Mouse (Mus musculus): ENCODE results near the gene Gm45785.

The Gm45785 gene

DNA sequence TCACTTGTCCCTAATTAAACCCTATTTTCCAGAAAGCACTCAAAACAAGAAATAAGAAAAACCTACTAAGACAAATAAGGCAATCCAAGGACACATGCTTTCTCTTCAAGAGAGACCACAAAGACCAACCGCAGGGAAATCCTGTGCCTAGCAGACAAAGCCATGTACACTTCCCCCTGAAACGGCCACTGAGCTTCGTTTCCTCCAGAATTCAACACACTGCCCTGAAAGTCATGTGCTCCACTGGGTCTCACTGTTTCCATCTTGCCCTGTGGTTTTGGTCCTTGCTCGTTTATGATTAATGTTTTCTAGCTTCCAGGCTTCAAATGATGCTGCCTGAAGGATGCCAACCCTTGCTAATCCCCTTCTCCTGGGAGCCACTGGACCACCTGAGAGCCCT is 18.1 kb upstream of the Gm45785 start:
- H3K4me3 ChIP-seq (replicated peaks; ENCODE audit: low read length): no peak overlapping the region
- peaks cover 87% of the 10 kb centered on the region for H3K36me3 ChIP-seq (ENCODE audit: insufficient read depth, low read length)
- TF ChIP-seq NANOG (IDR thresholded peaks at IDR 0.05; ENCODE audit: borderline replicate concordance, low read length): no peak
- TF ChIP-seq POU5F1 (IDR thresholded peaks at IDR 0.05; ENCODE audit: borderline replicate concordance, low read length): no peak
- no peak for TF ChIP-seq CTCF (conservative IDR thresholded peaks at IDR 0.05; ENCODE audit: low read length)
- H3K27me3 ChIP-seq (ENCODE audit: insufficient read depth, low read length): no peaks in the 10 kb centered on the region
- peaks cover 18% of the 10 kb centered on the region for H3K4me1 ChIP-seq (replicated peaks; ENCODE audit: low read depth, low read length)
- H3K9me3 ChIP-seq (ENCODE audit: low read length): no peaks in the 10 kb centered on the region

GRCm38 (mm10) chr7:140864761-140865160 is 8.6 kb upstream of the Gm45785 start:
- Histone ChIP-seq H3K36me3 (ENCODE audit: insufficient read depth, low read length) (peaks cover 93% of the 10 kb centered on the region), H3K4me3 (replicated peaks; ENCODE audit: low read length) (no peak overlapping the region), H3K9me3 (ENCODE audit: low read length) (no peaks in the 10 kb centered on the region), H3K27me3 (ENCODE audit: insufficient read depth, low read length) (no peaks in the 10 kb centered on the region), H3K4me1 (replicated peaks; ENCODE audit: low read depth, low read length) (peaks cover 37% of the 10 kb centered on the region)
- TF ChIP-seq CTCF (conservative IDR thresholded peaks at IDR 0.05; ENCODE audit: low read length): no peak
- TF ChIP-seq NANOG (IDR thresholded peaks at IDR 0.05; ENCODE audit: borderline replicate concordance, low read length): no peak
- no peak for TF ChIP-seq POU5F1 (IDR thresholded peaks at IDR 0.05; ENCODE audit: borderline replicate concordance, low read length)

DNA sequence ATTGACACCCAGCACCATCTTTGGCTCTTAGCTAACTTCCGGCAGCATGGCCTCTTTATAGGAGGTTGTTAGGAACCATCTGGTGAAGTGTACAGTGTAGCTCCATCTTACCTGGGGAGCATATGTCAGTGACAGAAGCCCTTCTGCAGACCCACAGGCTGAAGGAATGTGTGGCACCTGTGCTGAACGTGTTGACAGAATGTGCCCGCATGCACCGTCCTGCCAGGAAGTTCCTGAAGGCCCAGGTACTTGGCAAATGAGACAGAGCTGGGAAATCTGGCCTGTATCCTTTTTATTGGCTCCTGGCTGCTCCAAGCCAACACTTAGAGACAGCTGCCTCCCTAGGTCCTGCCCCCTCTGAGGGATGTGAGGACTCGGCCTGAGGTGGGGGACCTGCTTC is 4.6 kb upstream of the Gm45785 start:
- Histone ChIP-seq H3K36me3 (ENCODE audit: insufficient read depth, low read length) (peaks cover 79% of the 10 kb centered on the region), H3K9me3 (ENCODE audit: low read length) (no peaks in the 10 kb centered on the region), H3K4me3 (replicated peaks; ENCODE audit: low read length) (no peak overlapping the region), H3K4me1 (replicated peaks; ENCODE audit: low read depth, low read length) (peaks cover 56% of the 10 kb centered on the region), H3K27me3 (ENCODE audit: insufficient read depth, low read length) (no peaks in the 10 kb centered on the region)
- no peak for TF ChIP-seq POU5F1 (IDR thresholded peaks at IDR 0.05; ENCODE audit: borderline replicate concordance, low read length)
- TF ChIP-seq CTCF (conservative IDR thresholded peaks at IDR 0.05; ENCODE audit: low read length): no peak
- TF ChIP-seq NANOG (IDR thresholded peaks at IDR 0.05; ENCODE audit: borderline replicate concordance, low read length): no peak

DNA sequence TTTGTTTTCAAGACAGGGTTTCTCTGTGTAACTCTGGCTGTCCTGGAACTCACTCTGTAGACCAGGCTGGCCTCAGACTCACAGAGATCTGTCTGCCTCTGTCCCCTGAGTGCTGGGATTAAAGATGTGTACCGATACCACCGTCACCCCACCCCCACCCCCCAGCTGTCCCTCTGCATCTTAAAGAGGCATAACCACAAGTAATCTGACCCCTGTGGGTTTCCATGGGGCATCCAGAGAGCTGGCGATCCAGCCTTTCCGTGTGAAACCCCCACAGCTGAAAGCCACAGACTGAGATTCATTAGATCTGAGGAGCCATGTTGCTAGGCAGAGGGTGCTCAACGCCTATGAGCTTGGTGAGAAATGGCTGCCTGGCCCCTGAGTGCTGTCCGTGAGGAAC is 3.9 kb upstream of the Gm45785 start:
- H3K9me3 ChIP-seq (ENCODE audit: low read length): no peaks in the 10 kb centered on the region
- no peak overlapping the region for H3K4me3 ChIP-seq (replicated peaks; ENCODE audit: low read length)
- peaks cover 58% of the 10 kb centered on the region for H3K4me1 ChIP-seq (replicated peaks; ENCODE audit: low read depth, low read length)
- TF ChIP-seq NANOG (IDR thresholded peaks at IDR 0.05; ENCODE audit: borderline replicate concordance, low read length) (no peak), POU5F1 (IDR thresholded peaks at IDR 0.05; ENCODE audit: borderline replicate concordance, low read length) (no peak), CTCF (conservative IDR thresholded peaks at IDR 0.05; ENCODE audit: low read length) (no peak)
- H3K27me3 ChIP-seq (ENCODE audit: insufficient read depth, low read length): no peaks in the 10 kb centered on the region
- H3K36me3 ChIP-seq (ENCODE audit: insufficient read depth, low read length): peaks cover 78% of the 10 kb centered on the region

DNA sequence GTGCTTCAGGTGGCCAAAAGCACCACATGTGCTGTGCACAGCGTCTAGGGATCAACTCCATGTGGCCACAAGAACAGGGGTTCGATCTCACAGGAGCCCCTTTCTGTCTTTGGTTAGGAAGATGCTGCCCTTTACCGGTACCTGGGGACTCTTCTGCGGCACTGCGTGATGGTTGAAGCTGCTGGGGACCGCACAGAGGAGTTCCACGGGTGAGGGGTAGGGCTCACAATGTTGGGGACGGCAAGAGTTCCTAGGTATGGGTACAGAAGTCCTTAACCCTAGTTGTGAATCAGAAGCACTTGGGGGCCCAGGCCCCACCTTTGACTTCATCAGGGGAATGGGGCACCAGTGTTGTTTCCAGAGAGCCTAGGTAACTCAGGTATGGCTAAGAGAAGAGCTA is 2.6 kb upstream of the Gm45785 start:
- H3K9me3 ChIP-seq (ENCODE audit: low read length): no peaks in the 10 kb centered on the region
- no peak for TF ChIP-seq CTCF (conservative IDR thresholded peaks at IDR 0.05; ENCODE audit: low read length)
- no peak for TF ChIP-seq NANOG (IDR thresholded peaks at IDR 0.05; ENCODE audit: borderline replicate concordance, low read length)
- TF ChIP-seq POU5F1 (IDR thresholded peaks at IDR 0.05; ENCODE audit: borderline replicate concordance, low read length): no peak
- H3K27me3 ChIP-seq (ENCODE audit: insufficient read depth, low read length): no peaks in the 10 kb centered on the region
- H3K36me3 ChIP-seq (ENCODE audit: insufficient read depth, low read length): peaks cover 78% of the 10 kb centered on the region
- H3K4me3 ChIP-seq (replicated peaks; ENCODE audit: low read length): peak overlapping the region; percentile 90
- peaks cover 65% of the 10 kb centered on the region for H3K4me1 ChIP-seq (replicated peaks; ENCODE audit: low read depth, low read length)

GRCm38 (mm10) chr7:140857550-140858505 is 1.7 kb upstream of the Gm45785 start, which contains the start of gene Bet1l:
Gene Bet1l (minus strand): TSS chr7:140857577.
- TF ChIP-seq NANOG (IDR thresholded peaks at IDR 0.05; ENCODE audit: borderline replicate concordance, low read length) (no peak), POU5F1 (IDR thresholded peaks at IDR 0.05; ENCODE audit: borderline replicate concordance, low read length) (no peak), CTCF (conservative IDR thresholded peaks at IDR 0.05; ENCODE audit: low read length) (no peak)

DNA sequence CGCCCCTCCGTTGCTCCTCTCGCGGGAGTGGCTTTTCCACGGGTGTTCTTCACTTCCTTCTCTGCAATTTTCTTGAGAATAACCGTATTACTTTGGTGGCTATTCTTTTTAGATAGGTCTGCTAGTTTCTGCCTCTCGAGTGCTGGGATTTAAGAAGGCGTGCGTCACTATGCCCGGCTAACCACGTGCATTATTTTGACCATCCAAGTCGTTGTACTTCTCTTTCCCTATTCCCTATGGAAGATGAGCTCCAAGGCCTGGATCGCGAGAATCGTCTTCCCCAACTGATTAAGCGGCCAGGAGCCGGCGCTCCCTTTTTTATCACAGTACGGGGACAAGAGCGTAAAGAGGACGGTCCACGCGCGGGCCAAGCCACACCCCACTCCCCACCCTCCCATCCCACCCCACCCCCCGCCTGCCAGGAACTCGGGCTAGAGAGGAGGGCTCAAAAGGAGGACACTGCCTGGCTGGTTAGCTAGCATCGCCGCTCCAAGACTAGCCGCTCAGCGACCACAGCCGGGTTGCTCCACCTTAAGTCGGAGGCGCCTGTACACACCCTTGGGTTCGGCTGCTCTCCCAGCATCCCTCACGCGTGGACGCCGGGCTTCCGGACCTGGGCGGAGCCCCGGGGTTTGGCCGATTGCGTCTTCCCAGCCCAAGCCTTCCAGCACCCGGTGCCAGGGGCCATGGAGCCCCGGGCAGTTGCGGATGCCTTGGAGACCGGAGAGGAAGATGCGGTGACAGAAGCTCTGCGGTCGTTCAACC is 836 bp upstream of the Gm45785 start, which contains the start of gene Ric8a:
TSS of gene Ric8a (plus strand) at position 173 of the 765 bp plus-strand sequence.
- H3K4me3 ChIP-seq (replicated peaks; ENCODE audit: low read length): peak within 1 kb of the TSS; percentile 90
- no peak for TF ChIP-seq NANOG (IDR thresholded peaks at IDR 0.05; ENCODE audit: borderline replicate concordance, low read length)
- TF ChIP-seq CTCF (conservative IDR thresholded peaks at IDR 0.05; ENCODE audit: low read length): no peak
- no peak for TF ChIP-seq POU5F1 (IDR thresholded peaks at IDR 0.05; ENCODE audit: borderline replicate concordance, low read length)
- no peaks in the 10 kb centered on the region for H3K27me3 ChIP-seq (ENCODE audit: insufficient read depth, low read length)
- peaks cover 78% of the 10 kb centered on the region for H3K36me3 ChIP-seq (ENCODE audit: insufficient read depth, low read length)
- H3K4me1 ChIP-seq (replicated peaks; ENCODE audit: low read depth, low read length): peaks cover 77% of the 10 kb centered on the region
- no peaks in the 10 kb centered on the region for H3K9me3 ChIP-seq (ENCODE audit: low read length)

More at GRCm38 (mm10) chr7:140857550-140858505, 1.7 kb upstream of the Gm45785 start, which contains the start of gene Bet1l:
- Histone ChIP-seq H3K4me1 (replicated peaks; ENCODE audit: low read depth, low read length) (peaks cover 72% of the 10 kb centered on the region), H3K27me3 (ENCODE audit: insufficient read depth, low read length) (no peaks in the 10 kb centered on the region), H3K9me3 (ENCODE audit: low read length) (no peaks in the 10 kb centered on the region), H3K36me3 (ENCODE audit: insufficient read depth, low read length) (peaks cover 78% of the 10 kb centered on the region), H3K4me3 (replicated peaks; ENCODE audit: low read length) (peak within 1 kb of the TSS; percentile 90)

GRCm38 (mm10) chr7:140855181-140855580 is 950 bp downstream of the Gm45785 start:
- TF ChIP-seq CTCF (conservative IDR thresholded peaks at IDR 0.05; ENCODE audit: low read length): no peak
- TF ChIP-seq NANOG (IDR thresholded peaks at IDR 0.05; ENCODE audit: borderline replicate concordance, low read length): no peak
- TF ChIP-seq POU5F1 (IDR thresholded peaks at IDR 0.05; ENCODE audit: borderline replicate concordance, low read length): no peak
- Histone ChIP-seq H3K36me3 (ENCODE audit: insufficient read depth, low read length) (peaks cover 75% of the 10 kb centered on the region), H3K4me3 (replicated peaks; ENCODE audit: low read length) (peak overlapping the region; percentile 90), H3K4me1 (replicated peaks; ENCODE audit: low read depth, low read length) (peaks cover 82% of the 10 kb centered on the region), H3K9me3 (ENCODE audit: low read length) (no peaks in the 10 kb centered on the region), H3K27me3 (ENCODE audit: insufficient read depth, low read length) (no peaks in the 10 kb centered on the region)

Data from E14TG2a.4 (cell line).